Mouse (Mus musculus) urinary bladder, postnatal 10 days (tissue): ENCODE data around the gene Hey2.

ENCODE experiments used
- DNase-seq: peaks from one replicate; pipeline ENCODE4 v3.0.0; 2022; ENCODE audit warnings: low spot score

Gene Hey2

DNA sequence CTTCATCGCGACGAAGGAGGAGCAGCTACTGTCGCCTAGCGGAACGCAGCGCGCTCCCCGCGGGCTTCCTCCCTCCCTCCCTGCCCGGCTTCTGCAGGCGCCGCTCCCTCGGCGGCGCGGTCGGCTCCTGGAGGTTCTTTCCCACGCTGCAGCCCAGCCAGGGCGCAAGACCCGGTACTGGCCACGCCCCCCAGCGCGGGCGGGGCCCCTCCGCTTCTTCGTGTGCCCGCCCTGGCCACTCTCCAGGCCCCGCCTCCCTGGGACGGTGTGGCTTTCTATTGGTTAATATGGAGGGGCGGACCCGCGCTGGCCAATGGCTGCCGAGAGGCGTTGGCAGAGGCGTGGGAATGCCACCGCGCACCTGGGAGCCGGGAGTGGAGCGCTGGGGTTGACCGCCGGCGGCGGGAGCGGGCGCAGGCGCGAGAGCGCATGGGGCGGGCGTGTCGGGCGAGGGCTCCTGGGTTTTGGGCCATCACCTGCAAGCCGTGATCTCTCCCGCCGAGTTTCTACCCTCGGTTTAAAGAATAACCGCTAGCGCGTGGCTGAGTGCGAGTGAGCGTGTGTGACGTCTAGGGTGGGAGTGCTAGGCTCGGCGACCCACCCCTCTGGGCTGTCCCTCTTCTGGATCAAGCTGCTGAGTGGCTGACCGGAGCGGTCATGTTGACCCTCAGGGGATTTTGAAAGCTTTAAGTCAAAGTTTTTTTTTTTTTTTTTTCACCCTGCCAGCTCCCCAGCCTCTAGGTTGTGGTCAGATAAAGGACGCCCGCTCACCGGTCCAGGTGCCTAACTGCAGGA is at the start of gene Hey2:
Gene Hey2 (minus strand): TSS at position 159 of the 795 bp plus-strand sequence.
- peak; percentile 88 for DNase-seq

DNA sequence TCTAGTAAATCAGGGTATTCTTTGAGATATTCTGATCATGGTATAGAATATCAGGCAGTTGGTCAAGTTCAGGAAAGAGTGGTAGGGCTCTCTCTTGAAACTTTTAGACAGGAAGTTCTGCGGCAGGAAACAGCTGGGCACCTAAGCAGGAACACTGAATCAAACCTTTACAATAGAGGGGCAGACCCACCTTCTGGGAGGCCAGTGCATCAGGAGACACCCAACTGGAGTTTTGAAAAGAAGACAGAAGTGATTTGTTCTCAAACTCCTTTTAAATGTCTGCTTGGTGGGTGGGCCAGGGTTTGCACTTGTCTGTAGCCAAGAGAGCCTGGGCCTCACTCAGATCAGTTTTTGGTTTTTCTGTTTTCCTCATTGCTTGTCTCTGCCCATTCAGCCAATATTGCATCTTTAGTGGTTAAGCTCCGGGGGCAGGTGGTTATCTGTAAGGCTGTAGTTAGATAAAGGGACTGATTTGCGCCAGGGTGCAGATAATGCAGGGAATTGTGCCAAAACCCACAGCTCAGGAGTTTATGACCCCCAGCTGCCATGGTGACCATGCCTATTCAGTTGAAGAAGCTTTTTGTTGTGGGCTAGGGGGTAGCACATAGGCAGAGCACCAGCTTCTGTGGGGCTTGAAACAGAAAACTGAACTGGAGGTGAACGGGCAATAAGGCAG is 40.6 kb upstream of the Hey2 start:
- no peak for DNase-seq

- DNase-seq, result no peak
Observed at GRCm38 (mm10) chr10:30881109-30881508, 38.5 kb upstream of the Hey2 start.

DNA sequence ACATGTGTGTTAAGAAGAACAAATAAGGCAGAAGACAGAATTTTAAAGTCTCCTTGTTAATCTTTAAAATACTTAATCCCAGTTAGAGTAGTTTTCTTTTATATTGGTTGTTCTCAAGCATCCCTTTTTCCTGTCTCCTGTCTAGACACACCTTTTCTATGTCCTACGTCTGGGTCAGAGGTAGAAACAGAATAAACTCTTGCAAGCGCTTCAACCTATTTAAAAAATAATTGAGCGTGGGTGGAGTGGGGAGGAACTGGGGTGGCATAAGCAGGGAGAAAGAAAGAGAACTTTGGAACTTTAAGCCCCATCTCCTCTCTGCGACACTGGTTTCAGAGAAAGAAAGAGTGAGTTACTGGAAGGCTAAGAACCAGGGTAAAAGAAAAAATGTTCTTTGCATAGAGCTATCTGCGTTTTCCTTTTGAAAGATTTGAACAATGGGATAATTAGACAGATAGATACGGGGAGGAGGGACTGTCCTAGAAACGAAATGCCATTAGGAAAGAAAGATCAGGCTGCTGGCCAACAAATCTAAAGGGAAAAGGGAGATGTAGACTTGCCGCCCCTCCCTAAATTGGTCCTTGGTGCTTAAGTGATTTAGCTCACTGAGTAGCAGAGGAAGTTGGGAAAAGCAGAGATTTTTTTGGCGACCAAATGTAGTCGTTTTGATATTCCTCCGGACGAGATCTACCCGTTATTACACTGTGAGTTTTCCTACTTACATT is 2.7 kb upstream of the Hey2 start:
- DNase-seq, result no peak

DNA sequence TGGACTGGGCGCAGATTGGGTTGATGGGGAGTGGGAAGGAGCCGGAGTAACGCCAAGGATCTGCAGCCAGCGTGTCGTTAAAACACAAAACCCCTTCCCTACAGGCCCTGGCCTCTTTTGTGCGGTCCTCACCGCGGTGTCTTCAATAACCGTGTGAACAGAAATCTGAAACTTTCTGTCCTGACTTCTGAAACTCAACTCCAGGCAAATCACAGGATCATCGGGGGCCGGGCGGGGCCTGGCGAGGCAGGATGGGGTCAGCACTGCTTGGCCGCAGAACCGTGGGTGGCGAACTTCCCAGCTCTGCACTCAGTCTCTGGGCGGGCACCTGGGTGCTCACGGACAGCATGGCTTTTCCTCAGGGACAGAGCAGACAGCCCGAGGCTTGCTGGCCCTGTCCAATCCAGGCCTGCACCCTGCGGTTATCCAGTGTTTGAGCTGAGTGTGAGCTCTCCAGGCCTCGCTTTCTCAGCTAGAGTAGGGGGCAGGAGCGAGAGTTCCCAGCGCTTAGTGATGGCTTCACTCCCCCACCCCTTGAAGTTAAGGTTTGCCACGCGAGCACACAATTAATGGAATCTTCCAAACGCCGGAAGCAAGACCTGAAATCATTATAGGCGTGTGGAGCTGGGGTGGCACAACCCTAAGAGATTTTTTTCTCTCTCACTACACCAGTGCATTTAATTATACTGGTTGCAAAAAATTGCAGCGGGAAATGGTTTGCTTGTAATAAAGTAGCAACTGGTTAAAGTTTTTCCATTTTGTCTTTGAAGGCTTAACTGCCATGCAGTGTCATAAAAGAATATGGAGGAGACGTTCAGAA is 1.8 kb upstream of the Hey2 start:
- DNase-seq, result no peak

DNA sequence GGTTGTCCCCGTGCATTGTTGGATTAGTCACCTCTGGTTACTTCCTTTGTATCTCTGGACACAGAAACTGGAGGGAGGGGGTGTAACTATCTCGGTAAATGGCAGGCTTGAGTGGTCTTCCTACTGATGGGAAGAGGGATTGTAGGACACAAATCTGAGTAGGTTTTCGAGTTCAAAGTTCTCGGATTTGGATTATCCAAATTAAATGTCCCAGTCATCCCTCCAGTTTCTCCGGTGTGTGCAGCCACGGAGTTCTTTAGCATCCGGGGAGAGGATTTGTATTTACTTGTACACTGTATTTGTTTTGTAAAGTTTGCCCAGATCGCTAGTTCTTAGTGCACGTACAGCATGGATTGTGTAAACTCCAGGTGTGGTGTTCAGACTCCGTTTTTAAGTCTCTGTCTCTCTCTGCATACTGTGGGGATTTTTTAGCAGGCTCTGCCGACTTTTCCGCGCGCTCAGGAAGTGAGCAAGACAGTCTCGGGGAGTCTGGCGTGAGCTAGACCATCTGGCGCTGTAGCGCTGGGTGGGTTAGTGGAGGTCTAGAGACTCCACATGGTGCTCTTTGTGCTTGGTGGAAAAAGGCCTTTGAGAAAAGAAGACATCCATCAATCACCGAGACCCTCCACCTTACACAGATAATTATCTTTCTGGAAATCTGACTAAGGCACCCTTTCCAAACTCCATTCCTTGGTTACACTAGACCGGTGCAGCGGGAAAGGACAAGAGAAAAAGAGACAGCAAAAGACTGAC is 1.0 kb upstream of the Hey2 start:
- no peak for DNase-seq

- no peak for DNase-seq
Observed at GRCm38 (mm10) chr10:30842228-30842627, 373 bp downstream of the Hey2 start.

DNA sequence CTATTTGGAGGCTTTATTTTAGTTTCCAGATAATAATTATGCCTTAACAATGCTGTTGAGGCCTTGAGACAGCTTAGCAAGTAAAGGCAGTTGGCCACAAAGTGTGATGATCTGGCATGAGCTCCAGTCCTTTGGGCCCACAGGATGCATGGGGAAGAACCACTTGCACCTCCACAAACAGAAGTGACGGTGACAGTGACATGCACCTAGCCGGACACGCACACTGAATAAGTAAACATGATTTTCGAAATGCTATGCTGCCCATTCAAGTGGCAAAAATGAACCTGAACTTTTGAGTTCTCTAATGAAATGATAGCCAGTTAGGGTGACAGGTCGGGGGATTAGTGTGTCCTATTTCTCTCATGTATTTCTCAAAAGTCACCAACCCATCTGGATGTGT is 1.8 kb downstream of the Hey2 start:
- no peak for DNase-seq

- DNase-seq, result no peak
Observed at GRCm38 (mm10) chr10:30838188-30838587, 4.4 kb downstream of the Hey2 start.

- DNase-seq, result no peak
Observed at GRCm38 (mm10) chr10:30825049-30825448, 17.6 kb downstream of the Hey2 start.

GRCm38 (mm10) chr10:30810967-30811293 is 31.7 kb downstream of the Hey2 start:
- DNase-seq, result no peak

DNA sequence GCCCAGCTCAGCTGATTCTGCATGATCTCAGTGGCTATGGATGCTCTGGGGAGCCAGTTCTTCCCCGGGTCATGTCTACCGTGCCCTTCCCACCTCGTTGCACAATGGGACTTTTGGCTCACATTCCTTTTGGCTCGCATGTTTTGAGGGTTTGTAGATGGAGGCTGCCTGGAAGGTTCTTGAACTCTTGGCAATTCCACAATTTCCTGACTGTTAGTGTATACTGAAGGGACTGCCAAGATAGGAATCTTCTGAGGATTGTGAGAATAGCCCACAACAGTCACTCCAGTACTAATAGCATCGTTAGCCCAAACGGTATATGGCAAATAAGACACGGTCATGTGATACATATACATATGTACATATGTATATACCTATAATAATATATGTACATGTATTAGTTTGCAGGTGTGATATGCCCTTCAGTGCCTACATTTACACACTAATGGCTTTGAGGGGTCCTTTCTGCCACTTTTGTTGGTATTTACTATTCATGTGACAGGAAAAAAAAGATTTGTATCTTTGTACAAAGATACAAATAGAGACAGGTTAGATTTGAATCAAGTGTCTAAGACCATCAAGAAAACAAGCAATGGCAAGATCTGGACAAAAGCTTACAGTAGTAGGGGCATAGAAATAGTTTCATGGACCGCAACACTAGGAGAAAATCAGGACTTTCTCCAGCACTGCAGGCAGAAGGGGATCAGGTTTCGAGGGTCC is 32.2 kb downstream of the Hey2 start:
- DNase-seq, result no peak

GRCm38 (mm10) chr10:30803587-30804253 is 38.9 kb downstream of the Hey2 start:
- DNase-seq, result no peak

- peak; percentile 16 for DNase-seq
Observed at GRCm38 (mm10) chr10:30802681-30803586, 39.7 kb downstream of the Hey2 start, which contains the start of gene Ncoa7. TSS of gene Ncoa7 (minus strand) at chr10:30803326.

GRCm38 (mm10) chr10:30802033-30802432 is 40.6 kb downstream of the Hey2 start:
- no peak for DNase-seq

DNA sequence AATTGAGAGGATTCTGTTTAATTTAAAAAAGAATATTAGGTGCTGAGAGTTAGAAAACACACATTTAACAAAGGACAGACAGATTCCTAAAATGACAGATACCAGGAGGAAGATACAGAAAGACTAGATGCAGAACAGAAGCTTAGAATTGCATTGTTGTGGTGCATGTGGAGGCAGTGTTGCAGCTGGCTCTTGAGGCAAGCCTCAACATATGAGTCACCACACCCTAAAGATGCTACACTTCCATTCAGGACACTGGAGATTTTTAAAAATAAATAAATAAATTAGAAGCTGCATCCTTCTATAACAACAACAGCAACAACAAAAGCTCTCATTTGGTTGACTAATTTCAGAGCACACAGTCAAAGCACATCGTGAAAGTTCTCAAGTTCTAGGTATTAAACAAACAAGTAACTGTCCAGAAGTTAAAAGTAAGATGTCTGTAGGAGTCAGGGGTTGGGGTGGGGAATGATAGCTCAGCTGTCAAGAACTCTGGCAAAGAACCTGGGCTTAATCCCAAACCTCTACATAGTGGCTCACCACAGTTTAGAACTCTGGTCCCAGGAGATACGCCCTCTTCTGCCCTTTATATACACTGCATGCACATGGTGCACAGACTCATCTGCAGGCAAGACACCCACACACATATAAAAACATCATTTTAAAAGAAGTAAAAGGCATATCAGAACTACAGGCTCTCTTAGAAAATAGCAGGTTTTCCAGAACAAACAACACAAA is 42.7 kb downstream of the Hey2 start:
- no peak for DNase-seq

- no peak for DNase-seq
Observed at GRCm38 (mm10) chr10:30796469-30797261, 45.9 kb downstream of the Hey2 start.
